27 mouse cellular contexts compared by ENCODE assay signal in the genomic region with DNA sequence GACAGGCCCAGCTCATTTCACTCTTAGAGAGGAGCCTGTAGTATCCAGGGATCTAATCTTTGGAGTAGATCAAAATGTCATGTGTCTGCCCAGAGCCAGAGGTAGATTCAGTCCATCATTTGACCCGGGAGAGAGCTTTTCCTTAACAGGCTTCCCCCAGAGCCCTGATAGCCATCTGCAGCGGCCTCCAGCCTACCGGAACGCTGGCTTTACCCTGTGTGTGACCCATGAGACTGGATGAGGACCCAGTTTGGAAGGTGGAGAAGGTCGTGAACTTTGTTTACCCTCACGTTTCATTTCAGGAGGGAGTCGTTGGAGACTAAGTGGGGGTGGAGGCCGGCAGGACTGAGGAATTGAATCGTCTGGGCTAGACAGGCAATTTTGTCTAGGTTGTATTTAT. TPM values are rescaled to one million over a fixed set of nuclear protein-coding genes. Genes with fewer than 3 reads are reported as not detected.
DNase-seq lines count a peak whose midpoint lies in the region; ATAC-seq lines count a peak whose summit lies in the region.
"Had no signal": no experiment of that assay in that cellular context is flagged by ENCODE, and none has a peak within 500 bp of the region (broad histone marks: within the 10 kb centered on the region; RNA-seq: fewer than 3 reads in every experiment).

No protein-coding gene starts in this region.

- H3K27ac ChIP-seq in heart, embryonic 11.5 days (ENCODE audit: low read depth, low read length): no peak overlapping the region
- no peak overlapping the region for H3K27ac ChIP-seq in heart, embryonic 10.5 days
- H3K27ac ChIP-seq in kidney, embryonic 15.5 days: peak overlapping the region; percentile 78
- peak overlapping the region; percentile 68; the same call in 1 of the 2 replicates for H3K27ac ChIP-seq in kidney, embryonic 16.5 days (ENCODE audit: low read length)
- no peak overlapping the region for H3K27ac ChIP-seq in limb, embryonic 10.5 days
- H3K27ac ChIP-seq: liver, embryonic 15.5 days; macrophage; midbrain, embryonic 15.5 days; neural tube, embryonic 13.5 days; stomach, embryonic 15.5 days had no signal

- H3K4me1 ChIP-seq in heart, embryonic 11.5 days (ENCODE audit: control insufficient read depth, insufficient read depth, low read length): peaks cover 5% of the 10 kb centered on the region; the same call in 1 of the 2 replicates
- peaks cover 27% of the 10 kb centered on the region for H3K4me1 ChIP-seq in heart, embryonic 10.5 days
- peaks cover 43% of the 10 kb centered on the region for H3K4me1 ChIP-seq in kidney, embryonic 15.5 days
- peaks cover 25% of the 10 kb centered on the region for H3K4me1 ChIP-seq in kidney, embryonic 16.5 days (ENCODE audit: insufficient read depth, low read length)
- peaks cover 18% of the 10 kb centered on the region for H3K4me1 ChIP-seq in limb, embryonic 10.5 days

- DNase-seq in heart, embryonic 10.5 days (ENCODE audit: low spot score): no peak
- DNase-seq in kidney, adult 11 months: no peak
- peak; percentile 34 for DNase-seq in ES-CJ7 (ENCODE audit: low read depth, low spot score)
- no peak for DNase-seq in limb, embryonic 10.5 days (ENCODE audit: low spot score)
- DNase-seq in testis, postnatal 14 days (ENCODE audit: low spot score): no peak
- DNase-seq: adrenal gland, postnatal 14 days; cerebellum, adult 9-10 months; forebrain, postnatal 0 days; gastrocnemius, postnatal 36 days; heart, postnatal 10 days; layer of hippocampus, adult 9-11 months; right cerebral cortex, postnatal 4 days; thymus, adult 18-20 months; thymus, postnatal 4 days had no signal

- ATAC-seq in heart, embryonic 11.5 days (replicated peaks; ENCODE audit: insufficient number of reproducible peaks, low FRiP score, low TSS enrichment): no peak
- 0 out of 2 replicates have a peak, but pooled peaks have one; percentile 50 for ATAC-seq in kidney, embryonic 15.5 days (replicated peaks; ENCODE audit: low FRiP score)
- peak; percentile 49; the same call in 1 of the 2 replicates for ATAC-seq in kidney, embryonic 16.5 days (ENCODE audit: low FRiP score, low TSS enrichment)
- ATAC-seq: CD4-positive, CD25-positive, alpha-beta regulatory T cell, adult 4 months; forebrain, postnatal 0 days; midbrain, embryonic 15.5 days had no signal

- no peaks in the 10 kb centered on the region; the same call in 1 of the 2 replicates for H3K27me3 ChIP-seq in heart, embryonic 11.5 days (ENCODE audit: control insufficient read depth, insufficient read depth, low read length)
- H3K27me3 ChIP-seq in heart, embryonic 10.5 days (ENCODE audit: insufficient read depth, poor library complexity, severe bottlenecking): peaks cover 23% of the 10 kb centered on the region
- no peaks in the 10 kb centered on the region for H3K27me3 ChIP-seq in kidney, embryonic 15.5 days
- no peaks in the 10 kb centered on the region for H3K27me3 ChIP-seq in kidney, embryonic 16.5 days (ENCODE audit: insufficient read depth, low read length)
- H3K27me3 ChIP-seq in limb, embryonic 10.5 days (ENCODE audit: low read depth, poor library complexity, severe bottlenecking): peaks cover 37% of the 10 kb centered on the region
- H3K27me3 ChIP-seq: liver, embryonic 15.5 days; stomach, embryonic 15.5 days had no signal

- no peak overlapping the region for H3K4me3 ChIP-seq in heart, embryonic 11.5 days (ENCODE audit: low read depth, low read length)
- H3K4me3 ChIP-seq in heart, embryonic 10.5 days: no peak overlapping the region
- H3K4me3 ChIP-seq in kidney, embryonic 15.5 days (replicated peaks): no peak overlapping the region
- no peak overlapping the region for H3K4me3 ChIP-seq in kidney, embryonic 16.5 days (ENCODE audit: low read length)
- no peak overlapping the region for H3K4me3 ChIP-seq in limb, embryonic 10.5 days
- H3K4me3 ChIP-seq: liver, embryonic 15.5 days; midbrain, embryonic 15.5 days; neural tube, embryonic 13.5 days; stomach, embryonic 15.5 days had no signal

- no peaks in the 10 kb centered on the region for H3K36me3 ChIP-seq in heart, embryonic 11.5 days (ENCODE audit: control insufficient read depth, insufficient read depth, low read length)
- H3K36me3 ChIP-seq in heart, embryonic 10.5 days: no peaks in the 10 kb centered on the region
- no peaks in the 10 kb centered on the region for H3K36me3 ChIP-seq in kidney, embryonic 15.5 days
- H3K36me3 ChIP-seq in kidney, embryonic 16.5 days (ENCODE audit: insufficient read depth, low read length): no peaks in the 10 kb centered on the region
- no peaks in the 10 kb centered on the region for H3K36me3 ChIP-seq in limb, embryonic 10.5 days
- H3K36me3 ChIP-seq: liver, embryonic 15.5 days; midbrain, embryonic 15.5 days; neural tube, embryonic 13.5 days; stomach, embryonic 15.5 days had no signal

- H3K9me3 ChIP-seq in heart, embryonic 11.5 days (replicated peaks; ENCODE audit: control insufficient read depth, low read length): no peaks in the 10 kb centered on the region
- H3K9me3 ChIP-seq in heart, embryonic 10.5 days: no peaks in the 10 kb centered on the region
- H3K9me3 ChIP-seq in kidney, embryonic 15.5 days (replicated peaks): no peaks in the 10 kb centered on the region
- H3K9me3 ChIP-seq in kidney, embryonic 16.5 days (ENCODE audit: low read length): no peaks in the 10 kb centered on the region
- H3K9me3 ChIP-seq in limb, embryonic 10.5 days (replicated peaks): no peaks in the 10 kb centered on the region
- H3K9me3 ChIP-seq: liver, embryonic 15.5 days; midbrain, embryonic 15.5 days; neural tube, embryonic 13.5 days; stomach, embryonic 15.5 days had no signal

- H3K9ac ChIP-seq in heart, embryonic 11.5 days (ENCODE audit: low read depth, low read length): no peak overlapping the region
- H3K9ac ChIP-seq in kidney, embryonic 15.5 days: no peak overlapping the region
- no peak overlapping the region for H3K9ac ChIP-seq in kidney, embryonic 16.5 days (replicated peaks; ENCODE audit: low read length)
- H3K9ac ChIP-seq: forebrain, postnatal 0 days; liver, embryonic 15.5 days; midbrain, embryonic 15.5 days; neural tube, embryonic 13.5 days; stomach, embryonic 15.5 days had no signal

- 28% methylated on average over 9 of the region's 9 CpGs for WGBS in heart, embryonic 11.5 days (ENCODE audit: insufficient replicate concordance)
- WGBS in heart, embryonic 10.5 days: 19% methylated on average over 9 of the region's 9 CpGs
- 9% methylated on average over 9 of the region's 9 CpGs for WGBS in kidney, embryonic 15.5 days
- 7% methylated on average over 9 of the region's 9 CpGs for WGBS in kidney, embryonic 16.5 days
- WGBS in limb, embryonic 10.5 days: 20% methylated on average over 9 of the region's 9 CpGs

- 0 out of 2 replicates have a peak overlapping the region, but pooled peaks have one; percentile 27 for H3K4me2 ChIP-seq in heart, embryonic 11.5 days
- H3K4me2 ChIP-seq in kidney, embryonic 15.5 days: peak overlapping the region; percentile 29
- peak overlapping the region; percentile 17; the same call in 1 of the 2 replicates for H3K4me2 ChIP-seq in kidney, embryonic 16.5 days (replicated peaks; ENCODE audit: low read depth, low read length)
- H3K4me2 ChIP-seq: liver, embryonic 15.5 days; midbrain, embryonic 15.5 days; neural tube, embryonic 13.5 days; stomach, embryonic 15.5 days had no signal

RNA-seq across cellular contexts. Expression of a gene that starts 5.7 kb away (rescaled TPM):
- polyA plus RNA-seq in heart, embryonic 11.5 days (2014; fragmentation: Nextera tagmentation; extraction: Ambion mirVana): 14.7 and 18.6 TPM in 2 replicates
- polyA plus RNA-seq in heart, embryonic 10.5 days (2016; fragmentation: Nextera tagmentation; extraction: Ambion mirVana): 10.9 and 17.7 TPM in 2 replicates
- 46.1 and 46.6 TPM in 2 replicates for polyA plus RNA-seq in kidney, embryonic 15.5 days (2015; fragmentation: Nextera tagmentation; extraction: Ambion mirVana)
- 65.8 and 67.9 TPM in 2 replicates for polyA plus RNA-seq in kidney, embryonic 16.5 days (2015; fragmentation: Nextera tagmentation; extraction: Ambion mirVana)
- 3.7 and 6.4 TPM in 2 replicates for polyA plus RNA-seq in limb, embryonic 10.5 days (2016; fragmentation: Nextera tagmentation; extraction: Ambion mirVana)

RNA-seq across cellular contexts. Expression of a gene that starts 55.2 kb away (rescaled TPM):
- polyA plus RNA-seq in heart, embryonic 11.5 days (2014; fragmentation: Nextera tagmentation; extraction: Ambion mirVana): not detected in 2 replicates
- polyA plus RNA-seq in heart, embryonic 10.5 days (2016; fragmentation: Nextera tagmentation; extraction: Ambion mirVana): 0.21 TPM in 1 of 2 replicates, not detected in the other
- polyA plus RNA-seq in kidney, embryonic 15.5 days (2015; fragmentation: Nextera tagmentation; extraction: Ambion mirVana): 0.57 and 2.4 TPM in 2 replicates
- polyA plus RNA-seq in kidney, embryonic 16.5 days (2015; fragmentation: Nextera tagmentation; extraction: Ambion mirVana): 1.6 TPM in 1 of 2 replicates, not detected in the other
- not detected in 2 replicates for polyA plus RNA-seq in limb, embryonic 10.5 days (2016; fragmentation: Nextera tagmentation; extraction: Ambion mirVana)
- polyA plus RNA-seq: brain, embryonic 14.5 days; CD4-positive, CD25-positive, alpha-beta regulatory T cell, adult 4 months; embryonic facial prominence, embryonic 11.5 days; forebrain, embryonic 11.5 days; forebrain, postnatal 0 days; hindbrain, embryonic 11.5 days; macrophage; neural tube, embryonic 13.5 days had no signal

Comparison
In these comparisons a context has a peak if more than half of its experiments do, and no peak if none do; other contexts are left out.
1. H3K27ac ChIP-seq: peak in kidney, embryonic 15.5 days (single experiment) and kidney, embryonic 16.5 days (single experiment); none in heart, embryonic 11.5 days (single experiment), heart, embryonic 10.5 days (single experiment) and limb, embryonic 10.5 days (single experiment).
2. Peak in every context shown above with its lines, with median percentiles within 50 percentile points of each other: H3K4me2 ChIP-seq.